Mouse (Mus musculus) MEL (cell line): Measurements from ENCODE around the gene Sap18b. TPM values are rescaled to one million over a fixed set of nuclear protein-coding genes. Genes with fewer than 3 reads are reported as not detected.

Source experiments
- DNase-seq: peaks from one replicate; pipeline ENCODE4 v3.0.0; 2011; ENCODE audit warnings: low read depth, low spot score
- H3K27ac ChIP-seq: 2 replicates; pipeline ENCODE4 v1.5.1; 2012; ENCODE audit warnings: low read depth, mild to moderate bottlenecking, control low read depth, low read length, moderate library complexity; ENCODE audit not compliant: control insufficient read depth
- H3K27me3 ChIP-seq, 2 experiments: fragments of 150-350 bp in 1 of 2; sonication (generic) in 1 of 2; 2 replicates each; pipeline ENCODE4 v1.6.1; 2012; ENCODE audit warnings: low read length in 2 of 2, mild to moderate bottlenecking in 2 of 2, improper control_type of control experiment in 1 of 2, moderate library complexity in 1 of 2; ENCODE audit not compliant: insufficient read depth in 2 of 2, control insufficient read depth in 1 of 2
- H3K36me3 ChIP-seq, 2 experiments: 2 replicates each; pipeline ENCODE4 v1.6.1; 2012 to 2014; ENCODE audit warnings: low read length in 2 of 2, improper control_type of control experiment in 1 of 2, inconsistent platforms in 1 of 2, mild to moderate bottlenecking in 1 of 2; ENCODE audit not compliant: insufficient read depth in 2 of 2, control insufficient read depth in 1 of 2
- H3K4me1 ChIP-seq, 2 experiments: fragments of 150-350 bp in 1 of 2; sonication (generic) in 1 of 2; 2 replicates each; pipeline ENCODE4 v1.6.1; 2012; ENCODE audit warnings: low read length in 2 of 2, improper control_type of control experiment in 1 of 2, mild to moderate bottlenecking in 1 of 2; ENCODE audit not compliant: insufficient read depth in 2 of 2, control insufficient read depth in 1 of 2
- H3K4me3 ChIP-seq, 2 experiments: fragments of 150-350 bp in 1 of 2; sonication (generic) in 1 of 2; 2 replicates each; pipeline ENCODE4 v1.5.1; 2012; ENCODE audit warnings: low read depth in 2 of 2, low read length in 2 of 2, mild to moderate bottlenecking in 2 of 2, moderate library complexity in 2 of 2, control low read depth in 1 of 2, improper control_type of control experiment in 1 of 2; ENCODE audit not compliant: control insufficient read depth in 1 of 2, insufficient read depth in 1 of 2
- H3K79me2 ChIP-seq: 2 replicates; pipeline ENCODE4 v1.6.1; 2012; ENCODE audit warnings: mild to moderate bottlenecking, low read length, moderate library complexity; ENCODE audit not compliant: control insufficient read depth, poor library complexity, insufficient read depth
- H3K9ac ChIP-seq: 2 replicates; pipeline ENCODE4 v1.6.1; 2012; ENCODE audit warnings: low read depth, mild to moderate bottlenecking, control low read depth, low read length, moderate library complexity; ENCODE audit not compliant: control insufficient read depth, poor library complexity, severe bottlenecking
- H3K9me3 ChIP-seq: fragments of 150-350 bp; sonication (generic); replicated peaks from 2 replicates; pipeline ENCODE4 v1.6.1; 2012; ENCODE audit warnings: mild to moderate bottlenecking, low read length, improper control_type of control experiment, moderate library complexity; ENCODE audit not compliant: insufficient read depth
- BHLHE40 ChIP-seq: IDR thresholded peaks from 2 replicates; pipeline ENCODE4 v1.6.1; 2012; ENCODE audit warnings: low read depth, mild to moderate bottlenecking, inconsistent platforms, low read length, improper control_type of control experiment, borderline replicate concordance
- CHD1 ChIP-seq: IDR thresholded peaks from 2 replicates; pipeline ENCODE4 v1.6.1; 2012; ENCODE audit warnings: low read depth, mild to moderate bottlenecking, inconsistent platforms, low read length, improper control_type of control experiment
- CHD2 ChIP-seq: IDR thresholded peaks from 2 replicates; pipeline ENCODE4 v1.6.1; 2011; ENCODE audit warnings: low read length, improper control_type of control experiment
- CTCF ChIP-seq, 3 experiments: IDR thresholded peaks in 2 of 3; conservative IDR thresholded peaks in 1 of 3; 2 replicates each; pipeline ENCODE4 v1.5.1; 2011 to 2012; ENCODE audit warnings: low read length in 3 of 3, low read depth in 2 of 3, mild to moderate bottlenecking in 2 of 3, improper control_type of control experiment in 1 of 3, inconsistent platforms in 1 of 3, mixed read lengths in 1 of 3, moderate library complexity in 1 of 3; ENCODE audit not compliant: control insufficient read depth in 1 of 3, insufficient read depth in 1 of 3, poor library complexity in 1 of 3, severe bottlenecking in 1 of 3
- ELF1 ChIP-seq: IDR thresholded peaks from 2 replicates; pipeline ENCODE4 v1.6.1; 2014; ENCODE audit warnings: low read depth, mild to moderate bottlenecking, inconsistent platforms, low read length, improper control_type of control experiment, moderate library complexity
- EP300 ChIP-seq, 2 experiments: IDR thresholded peaks; 2 replicates each; pipeline ENCODE4 v1.6.1; 2011; ENCODE audit warnings: improper control_type of control experiment in 2 of 2, low read length in 2 of 2, low read depth in 1 of 2, mild to moderate bottlenecking in 1 of 2
- GABPA ChIP-seq: IDR thresholded peaks from 2 replicates; pipeline ENCODE4 v1.6.1; 2012; ENCODE audit warnings: low read depth, mild to moderate bottlenecking, inconsistent platforms, low read length, improper control_type of control experiment, moderate library complexity
- GATA1 ChIP-seq: IDR thresholded peaks from 2 replicates; pipeline ENCODE4 v1.6.1; 2011; ENCODE audit warnings: low read depth, low read length, improper control_type of control experiment
- HCFC1 ChIP-seq: IDR thresholded peaks from 2 replicates; pipeline ENCODE4 v1.6.1; 2012; ENCODE audit warnings: low read depth, mild to moderate bottlenecking, inconsistent platforms, low read length, improper control_type of control experiment, moderate library complexity
- JUND ChIP-seq: IDR thresholded peaks from 2 replicates; pipeline ENCODE4 v1.6.1; 2011; ENCODE audit warnings: low read depth, mild to moderate bottlenecking, improper control_type of control experiment, low read length
- KAT2A ChIP-seq: conservative IDR thresholded peaks from 2 replicates; pipeline ENCODE4 v1.6.1; 2012; ENCODE audit warnings: low read depth, low read length, improper control_type of control experiment, inconsistent platforms
- MAX ChIP-seq: IDR thresholded peaks from 2 replicates; pipeline ENCODE4 v1.6.1; 2011; ENCODE audit warnings: low read length, improper control_type of control experiment
- MAZ ChIP-seq: IDR thresholded peaks from 2 replicates; pipeline ENCODE4 v1.6.1; 2012; ENCODE audit warnings: low read depth, mild to moderate bottlenecking, inconsistent platforms, low read length, improper control_type of control experiment
- MEF2A ChIP-seq: IDR thresholded peaks from 2 replicates; pipeline ENCODE4 v1.6.1; 2014; ENCODE audit warnings: low read depth, mild to moderate bottlenecking, inconsistent platforms, low read length, improper control_type of control experiment; ENCODE audit not compliant: poor library complexity, insufficient replicate concordance, severe bottlenecking; ENCODE audit errors: extremely low read depth
- MYB ChIP-seq: IDR thresholded peaks from 2 replicates; pipeline ENCODE4 v1.6.1; 2011; ENCODE audit warnings: mild to moderate bottlenecking, low read depth, low read length, improper control_type of control experiment
- MYC ChIP-seq: IDR thresholded peaks from 2 replicates; pipeline ENCODE4 v1.6.1; 2011; ENCODE audit warnings: low read depth, mild to moderate bottlenecking, low read length, improper control_type of control experiment, moderate library complexity
- NRF1 ChIP-seq: IDR thresholded peaks from 2 replicates; pipeline ENCODE4 v1.6.1; 2014; ENCODE audit warnings: low read depth, mild to moderate bottlenecking, inconsistent platforms, low read length, improper control_type of control experiment, moderate library complexity; ENCODE audit not compliant: poor library complexity, insufficient read depth, severe bottlenecking
- POLR2A ChIP-seq, 2 experiments: IDR thresholded peaks; 2 replicates each; pipeline ENCODE4 v1.6.1; 2011 to 2012; ENCODE audit warnings: low read length in 2 of 2, mild to moderate bottlenecking in 2 of 2, control low read depth in 1 of 2, improper control_type of control experiment in 1 of 2, low read depth in 1 of 2, moderate library complexity in 1 of 2; ENCODE audit not compliant: control insufficient read depth in 1 of 2, insufficient read depth in 1 of 2, poor library complexity in 1 of 2
- POLR2AphosphoS2 ChIP-seq: IDR thresholded peaks from 2 replicates; pipeline ENCODE4 v1.6.1; 2011; ENCODE audit warnings: low read length, improper control_type of control experiment
- SMC3 ChIP-seq: IDR thresholded peaks from 2 replicates; pipeline ENCODE4 v1.6.1; 2011; ENCODE audit warnings: low read depth, low read length, improper control_type of control experiment
- TBP ChIP-seq: IDR thresholded peaks from 2 replicates; pipeline ENCODE4 v1.8.0; 2011; ENCODE audit warnings: low read depth, low read length, improper control_type of control experiment
- USF1 ChIP-seq: IDR thresholded peaks from 2 replicates; pipeline ENCODE4 v1.6.1; 2014; ENCODE audit warnings: low read depth, mild to moderate bottlenecking, inconsistent platforms, low read length, improper control_type of control experiment, moderate library complexity
- ZC3H11A ChIP-seq: IDR thresholded peaks from 2 replicates; pipeline ENCODE4 v1.6.1; 2012; ENCODE audit warnings: low read depth, mild to moderate bottlenecking, inconsistent platforms, low read length, improper control_type of control experiment
- ZKSCAN1 ChIP-seq: IDR thresholded peaks from 2 replicates; pipeline ENCODE4 v1.6.1; 2012; ENCODE audit warnings: low read depth, mild to moderate bottlenecking, inconsistent platforms, low read length, improper control_type of control experiment, moderate library complexity
- ZMIZ1 ChIP-seq: IDR thresholded peaks from 2 replicates; pipeline ENCODE4 v1.6.1; 2012; ENCODE audit warnings: low read depth, mild to moderate bottlenecking, inconsistent platforms, low read length, improper control_type of control experiment, moderate library complexity
- ZNF384 ChIP-seq: IDR thresholded peaks from 2 replicates; pipeline ENCODE4 v1.6.1; 2012; ENCODE audit warnings: low read depth, mild to moderate bottlenecking, inconsistent platforms, low read length, improper control_type of control experiment
- polyA plus RNA-seq, 2 experiments: library from polyadenylated mRNA; stranded (reverse) in 1 of 2; unstranded in 1 of 2; fragments of >175 nt in 1 of 2; fragments of >200 nt in 1 of 2; gene quantifications; 2 replicates each; pipeline versions ENCODE4 v1.2.1 to v1.2.4; 2012; ENCODE audit warnings: low replicate concordance in 2 of 2, low read depth in 1 of 2; ENCODE audit not compliant: insufficient read length in 2 of 2, insufficient read depth in 1 of 2, missing spikeins in 1 of 2
- total RNA-seq: library from RNA; depleted of rRNA; stranded (reverse); fragments of 300-350 nt; gene quantifications from 2 replicates; pipeline ENCODE4 v1.2.3, GENCODE M21; 2012

Gene Sap18b
- total and polyA plus RNA-seq, 3 experiments, result 182 to 354 TPM; not detected in 1

- no peak overlapping the region for H3K9ac ChIP-seq
- H3K4me1 ChIP-seq, result peaks cover 0 to 11% of the 10 kb centered on the region in 2 experiments; a peak in 2 of 4 replicates
- H3K27me3 ChIP-seq, result no peaks in the 10 kb centered on the region
- no peak for DNase-seq
- no peak overlapping the region for H3K27ac ChIP-seq
- H3K9me3 ChIP-seq, result no peaks in the 10 kb centered on the region
- H3K79me2 ChIP-seq, result peaks cover 86% of the 10 kb centered on the region
- no peak overlapping the region for H3K4me3 ChIP-seq
- peaks cover 22 to 39% of the 10 kb centered on the region in 2 experiments for H3K36me3 ChIP-seq
- TF ChIP-seq POLR2AphosphoS2 (no peak), MYB (no peak), MYC (no peak), TBP (no peak), ZC3H11A (no peak), USF1 (no peak), MAZ (no peak), ELF1 (no peak), ZKSCAN1 (no peak), POLR2A (IDR thresholded peaks at IDR 0.05; ENCODE audit: control insufficient read depth in 1 of 2, insufficient read depth in 1 of 2, low read depth in 1 of 2, low read length in 2 of 2, poor library complexity in 1 of 2) (no peak), ZNF384 (no peak), MAX (no peak)
These were observed 24.8 kb upstream of the Sap18b start for GRCm38 (mm10) chr8:95800353-95800752.

GRCm38 (mm10) chr8:95801476-95802064, 23.6 kb upstream of the Sap18b start:
- peaks cover 91% of the 10 kb centered on the region for H3K79me2 ChIP-seq
- DNase-seq, result no peak
- no peak for TF ChIP-seq ELF1
- no peak for TF ChIP-seq CHD1
- no peak for TF ChIP-seq ZC3H11A
- no peak for TF ChIP-seq HCFC1
- TF ChIP-seq JUND, result no peak
- TF ChIP-seq MAZ, result no peak
- no peak for TF ChIP-seq ZMIZ1
- no peak for TF ChIP-seq EP300 (IDR thresholded peaks at IDR 0.05; ENCODE audit: low read depth in 1 of 2, low read length in 2 of 2)
- no peak for TF ChIP-seq MAX
- no peak for TF ChIP-seq POLR2AphosphoS2
- TF ChIP-seq GABPA, result no peak
- TF ChIP-seq NRF1, result no peak
- no peak for TF ChIP-seq KAT2A
- no peak for TF ChIP-seq GATA1
- TF ChIP-seq BHLHE40, result no peak
- no peak for TF ChIP-seq MEF2A
- no peak for TF ChIP-seq CTCF (IDR thresholded peaks at IDR 0.05 in 2 of 3, conservative IDR thresholded peaks at IDR 0.05 in 1 of 3; ENCODE audit: control insufficient read depth in 1 of 3, insufficient read depth in 1 of 3, low read depth in 2 of 3, low read length in 3 of 3, poor library complexity in 1 of 3, severe bottlenecking in 1 of 3)
- no peak for TF ChIP-seq CHD2
- TF ChIP-seq SMC3, result no peak
- TF ChIP-seq, all 39 proteins: peak for 0
- peaks cover 30 to 34% of the 10 kb centered on the region in 2 experiments for H3K36me3 ChIP-seq
- H3K27me3 ChIP-seq, result no peaks in the 10 kb centered on the region
- H3K9me3 ChIP-seq, result no peaks in the 10 kb centered on the region
- H3K9ac ChIP-seq, result no peak overlapping the region
- H3K4me1 ChIP-seq, result peaks cover 3 to 18% of the 10 kb centered on the region in 2 experiments; a peak in 3 of 4 replicates
- H3K27ac ChIP-seq, result no peak overlapping the region
- H3K4me3 ChIP-seq, result no peak overlapping the region
